Mouse (Mus musculus) stomach, embryonic 15.5 days (tissue): Measurements from ENCODE around the gene Ccdc17. TPM values are rescaled to one million over a fixed set of nuclear protein-coding genes. Genes with fewer than 3 reads are reported as not detected.

ENCODE experiments used
- polyA plus RNA-seq: library from polyadenylated mRNA; unstranded; fragments of >200 nt; fragmentation: Nextera tagmentation; extraction: Ambion mirVana; gene quantifications from 2 replicates; pipeline ENCODE4 v1.2.1, GENCODE M21; 2015

The Ccdc17 gene
- polyA plus RNA-seq, 1 experiment from 2014 or later = 4.2 TPM

Other genes with a start within 250 kb of the Ccdc17 start
- 13.0 and 14.3 TPM in 2 replicates for gene Mast2, start 132.5 kb upstream of the Ccdc17 start, polyA plus RNA-seq
- 14.0 and 15.2 TPM in 2 replicates for gene Ipp, start 89.1 kb upstream of the Ccdc17 start, polyA plus RNA-seq
- 26.5 and 26.7 TPM in 2 replicates for gene Tmem69, start 40.7 kb upstream of the Ccdc17 start, polyA plus RNA-seq
- 28.9 and 33.1 TPM in 2 replicates for gene Gpbp1l1, start 39.0 kb upstream of the Ccdc17 start, polyA plus RNA-seq
- gene Nasp, start 31.3 kb downstream of the Ccdc17 start, polyA plus RNA-seq = 103 and 118 TPM in 2 replicates
- gene Akr1a1, start 55.0 kb downstream of the Ccdc17 start, polyA plus RNA-seq = 731 and 767 TPM in 2 replicates
- 1,377 and 1,420 TPM in 2 replicates for gene Prdx1, start 88.9 kb downstream of the Ccdc17 start, polyA plus RNA-seq
- 23.5 and 24.5 TPM in 2 replicates for gene Mmachc, start 111.8 kb downstream of the Ccdc17 start, polyA plus RNA-seq
- gene Ccdc163, start 111.9 kb downstream of the Ccdc17 start, polyA plus RNA-seq = 23.9 and 27.7 TPM in 2 replicates
- gene Tesk2, start 124.3 kb downstream of the Ccdc17 start, polyA plus RNA-seq = 5.8 and 7.3 TPM in 2 replicates
- gene Toe1, start 211.0 kb downstream of the Ccdc17 start, polyA plus RNA-seq = 32.5 and 33.0 TPM in 2 replicates
- gene Mutyh, start 211.1 kb downstream of the Ccdc17 start, polyA plus RNA-seq = 11.9 and 13.2 TPM in 2 replicates
- 1.2 and 1.7 TPM in 2 replicates for gene Hpdl, start 225.1 kb downstream of the Ccdc17 start, polyA plus RNA-seq